Mouse (Mus musculus): ENCODE measurements around the gene Cd248. TPM values are rescaled to one million over a fixed set of nuclear protein-coding genes. Genes with fewer than 3 reads are reported as not detected.

Cd248 gene
- polyA plus RNA-seq, 1 experiment from 2014 or later = 158 TPM

- Histone ChIP-seq H3K9ac (peak overlapping the region; percentile 98), H3K4me2 (replicated peaks) (peak overlapping the region; percentile 95), H3K4me3 (replicated peaks) (peak overlapping the region; percentile 71), H3K27me3 (no peaks in the 10 kb centered on the region), H3K27ac (replicated peaks) (peak overlapping the region; percentile 85), H3K36me3 (0 out of 2 replicates have a peak, but pooled peaks cover 8% of the 10 kb centered on the region), H3K9me3 (replicated peaks) (no peaks in the 10 kb centered on the region), H3K4me1 (peaks cover 39% of the 10 kb centered on the region)
- WGBS = 10% methylated on average over 41 of the region's 41 CpGs
- peak; percentile 7; the same call in 1 of the 2 replicates for ATAC-seq (ENCODE audit: insufficient number of reproducible peaks, low FRiP score, low TSS enrichment, low read depth)
Observed at GRCm38 (mm10) chr19:5039301-5040114, 28.4 kb upstream of the Cd248 start.

DNA sequence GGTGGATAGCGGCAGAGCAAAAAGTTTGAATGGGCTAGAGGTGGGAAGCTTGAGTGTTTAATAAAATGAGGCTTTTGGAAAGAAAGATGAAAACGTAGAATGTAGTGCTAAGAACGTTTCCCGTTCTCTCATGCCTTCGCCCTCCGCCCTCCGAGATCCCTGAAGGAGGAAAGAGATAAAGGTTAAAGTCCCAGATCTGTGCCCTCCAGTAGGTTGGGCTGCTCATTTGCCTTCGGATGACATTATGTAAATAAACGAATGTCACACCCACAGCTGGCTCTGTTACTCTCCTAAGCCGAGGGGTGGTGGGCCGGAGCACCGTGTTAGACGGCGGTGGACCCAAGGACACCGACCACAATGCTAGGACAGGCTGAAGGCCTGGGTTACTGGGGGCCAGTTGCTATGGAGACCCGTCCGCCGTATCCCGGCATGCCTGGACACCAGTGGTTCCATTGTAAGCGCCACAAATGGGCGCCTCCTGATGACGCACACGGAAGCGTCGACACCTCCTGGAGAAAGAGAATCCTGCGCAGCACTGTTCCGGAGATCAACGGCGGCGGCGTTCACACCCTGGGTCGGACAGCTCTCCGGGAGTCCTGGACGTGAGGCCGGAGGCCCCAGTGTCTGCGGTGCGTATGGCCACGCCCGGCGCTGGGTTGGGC lies 26.9 kb upstream of the Cd248 start, which contains the start of gene Brms1:
Gene Brms1, plus strand, starts transcription at position 493 of the 662 bp plus-strand sequence.
- H3K9me3 ChIP-seq (replicated peaks) = no peaks in the 10 kb centered on the region
- H3K27ac ChIP-seq (replicated peaks) = peak within 1 kb of the TSS; percentile 59
- H3K9ac ChIP-seq = peak within 1 kb of the TSS; percentile 64
- no peaks in the 10 kb centered on the region for H3K27me3 ChIP-seq
- 6% methylated on average over 40 of the region's 40 CpGs for WGBS
- H3K4me3 ChIP-seq (replicated peaks) = peak within 1 kb of the TSS; percentile 71
- peaks cover 39% of the 10 kb centered on the region for H3K4me1 ChIP-seq
- peak within 1 kb of the TSS; percentile 95 for H3K4me2 ChIP-seq (replicated peaks)
- peak; percentile 68 for ATAC-seq (ENCODE audit: insufficient number of reproducible peaks, low FRiP score, low TSS enrichment, low read depth)
- H3K36me3 ChIP-seq = peaks cover 12% of the 10 kb centered on the region; the same call in 1 of the 2 replicates

DNA sequence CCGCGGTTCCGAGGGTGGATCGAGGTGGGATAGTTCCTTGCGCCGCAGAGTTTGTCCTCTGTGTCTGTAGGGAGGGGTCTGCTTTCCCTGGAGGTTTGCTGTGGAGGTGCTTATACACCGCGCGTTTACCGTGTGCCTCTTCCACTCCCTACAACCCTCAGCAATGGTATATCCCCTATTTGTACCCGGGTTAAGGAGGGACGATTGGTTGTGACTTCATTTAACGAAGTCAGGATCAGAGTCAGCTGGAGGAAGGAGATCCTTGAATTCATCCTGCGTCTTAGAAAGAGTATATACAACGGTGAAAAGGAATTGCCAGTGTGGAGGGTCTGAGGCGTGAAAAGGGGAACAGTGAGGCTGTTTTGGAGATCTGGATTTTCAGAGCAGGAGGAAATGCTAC lies 26.3 kb upstream of the Cd248 start:
- peak overlapping the region; percentile 95 for H3K4me2 ChIP-seq (replicated peaks)
- WGBS = 2% methylated on average over 16 of the region's 16 CpGs
- H3K9ac ChIP-seq = peak overlapping the region; percentile 64
- no peaks in the 10 kb centered on the region for H3K27me3 ChIP-seq
- peak; percentile 4; the same call in 1 of the 2 replicates for ATAC-seq (ENCODE audit: insufficient number of reproducible peaks, low FRiP score, low TSS enrichment, low read depth)
- H3K4me3 ChIP-seq (replicated peaks) = peak overlapping the region; percentile 71
- no peaks in the 10 kb centered on the region for H3K9me3 ChIP-seq (replicated peaks)
- H3K27ac ChIP-seq (replicated peaks) = peak overlapping the region; percentile 59
- peaks cover 39% of the 10 kb centered on the region for H3K4me1 ChIP-seq
- peaks cover 18% of the 10 kb centered on the region for H3K36me3 ChIP-seq

- peaks cover 47% of the 10 kb centered on the region for H3K36me3 ChIP-seq
- H3K4me2 ChIP-seq (replicated peaks) = no peak overlapping the region
Observed at GRCm38 (mm10) chr19:5045531-5045930, 22.3 kb upstream of the Cd248 start.

DNA sequence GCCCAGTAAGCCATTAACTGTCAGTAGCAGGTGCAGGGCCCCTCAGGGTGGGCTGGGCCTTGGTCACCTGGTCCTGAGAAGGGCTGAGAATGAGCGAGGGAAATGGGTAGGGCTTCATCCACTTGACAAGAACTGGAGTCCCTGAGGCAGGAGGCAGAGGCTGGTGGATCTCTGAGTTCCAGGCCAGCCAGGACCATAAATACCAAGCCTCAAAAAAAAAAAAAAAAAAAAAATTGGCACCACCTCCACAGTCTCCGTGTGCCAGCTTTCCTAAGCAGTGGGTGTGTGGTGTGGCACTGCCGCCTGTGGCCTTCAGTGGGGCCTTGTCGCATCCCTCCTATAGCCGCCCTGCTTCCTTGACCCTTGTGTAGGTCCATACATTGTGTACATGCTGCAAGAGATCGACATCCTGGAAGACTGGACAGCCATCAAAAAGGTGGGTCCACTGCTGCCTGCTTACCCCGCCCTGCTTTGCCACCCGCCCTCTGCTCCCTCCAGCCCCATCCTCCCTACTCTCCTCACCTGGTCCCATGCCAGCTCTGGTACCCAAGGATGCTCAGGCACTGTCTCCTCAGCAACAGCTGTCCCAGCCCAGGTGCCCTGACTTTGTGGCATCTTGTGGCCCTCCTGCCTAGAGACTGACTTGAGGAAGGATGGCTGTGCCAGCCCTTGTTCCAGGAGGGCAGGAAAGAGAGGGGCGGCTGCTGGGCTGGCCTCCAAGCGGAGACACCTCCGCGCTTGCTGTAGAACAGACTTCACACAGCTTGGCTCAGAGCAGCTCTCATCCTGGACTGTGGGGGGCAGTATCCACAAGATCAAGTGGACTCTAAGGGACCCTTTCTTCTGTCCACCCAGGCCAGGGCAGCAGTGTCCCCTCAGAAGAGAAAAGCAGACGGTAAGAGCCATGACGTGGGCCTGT lies 19.5 kb upstream of the Cd248 start:
- Histone ChIP-seq H3K36me3 (peaks cover 41% of the 10 kb centered on the region), H3K4me2 (replicated peaks) (no peak overlapping the region), H3K9me3 (replicated peaks) (no peaks in the 10 kb centered on the region), H3K27me3 (peaks cover 28% of the 10 kb centered on the region), H3K4me1 (peaks cover 32% of the 10 kb centered on the region), H3K4me3 (replicated peaks) (no peak overlapping the region), H3K9ac (no peak overlapping the region), H3K27ac (replicated peaks) (no peak overlapping the region)
- 85% methylated on average over 14 of the region's 14 CpGs for WGBS
- ATAC-seq (ENCODE audit: insufficient number of reproducible peaks, low FRiP score, low TSS enrichment, low read depth) = no peak

More at GRCm38 (mm10) chr19:5045531-5045930, 22.3 kb upstream of the Cd248 start:
- Histone ChIP-seq H3K9ac (no peak overlapping the region), H3K27ac (replicated peaks) (no peak overlapping the region), H3K4me1 (peaks cover 27% of the 10 kb centered on the region), H3K4me3 (replicated peaks) (no peak overlapping the region), H3K9me3 (replicated peaks) (no peaks in the 10 kb centered on the region), H3K27me3 (no peaks in the 10 kb centered on the region; the same call in 1 of the 2 replicates)
- no peak for ATAC-seq (ENCODE audit: insufficient number of reproducible peaks, low FRiP score, low TSS enrichment, low read depth)
- 80% methylated on average over 4 of the region's 4 CpGs for WGBS

DNA sequence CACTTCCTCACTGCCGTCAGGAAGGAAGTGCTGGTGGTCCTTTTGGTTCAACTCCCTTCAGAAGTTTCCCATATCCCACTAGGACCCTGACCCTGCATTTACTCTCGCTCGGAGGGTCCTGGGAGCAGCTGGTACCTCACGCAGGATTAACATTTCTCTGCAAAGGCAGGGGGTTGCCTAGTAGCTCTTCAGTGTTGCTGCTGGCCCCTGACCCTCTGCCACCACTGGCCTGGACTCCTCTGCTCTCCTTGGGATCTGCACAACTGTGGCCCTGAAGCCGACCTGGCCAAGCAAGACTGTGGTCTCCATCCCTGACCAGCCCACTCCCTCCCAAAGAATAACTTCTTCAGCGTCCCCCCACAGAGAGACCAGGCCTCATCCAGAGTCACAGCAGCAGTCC lies 18.6 kb upstream of the Cd248 start:
- Histone ChIP-seq H3K4me2 (replicated peaks) (no peak overlapping the region), H3K9me3 (replicated peaks) (no peaks in the 10 kb centered on the region), H3K36me3 (peaks cover 39% of the 10 kb centered on the region), H3K9ac (no peak overlapping the region), H3K4me3 (replicated peaks) (no peak overlapping the region), H3K4me1 (peaks cover 32% of the 10 kb centered on the region), H3K27me3 (peaks cover 31% of the 10 kb centered on the region), H3K27ac (replicated peaks) (no peak overlapping the region)
- ATAC-seq (ENCODE audit: insufficient number of reproducible peaks, low FRiP score, low TSS enrichment, low read depth) = no peak
- 66% methylated on average over 6 of the region's 6 CpGs for WGBS

DNA sequence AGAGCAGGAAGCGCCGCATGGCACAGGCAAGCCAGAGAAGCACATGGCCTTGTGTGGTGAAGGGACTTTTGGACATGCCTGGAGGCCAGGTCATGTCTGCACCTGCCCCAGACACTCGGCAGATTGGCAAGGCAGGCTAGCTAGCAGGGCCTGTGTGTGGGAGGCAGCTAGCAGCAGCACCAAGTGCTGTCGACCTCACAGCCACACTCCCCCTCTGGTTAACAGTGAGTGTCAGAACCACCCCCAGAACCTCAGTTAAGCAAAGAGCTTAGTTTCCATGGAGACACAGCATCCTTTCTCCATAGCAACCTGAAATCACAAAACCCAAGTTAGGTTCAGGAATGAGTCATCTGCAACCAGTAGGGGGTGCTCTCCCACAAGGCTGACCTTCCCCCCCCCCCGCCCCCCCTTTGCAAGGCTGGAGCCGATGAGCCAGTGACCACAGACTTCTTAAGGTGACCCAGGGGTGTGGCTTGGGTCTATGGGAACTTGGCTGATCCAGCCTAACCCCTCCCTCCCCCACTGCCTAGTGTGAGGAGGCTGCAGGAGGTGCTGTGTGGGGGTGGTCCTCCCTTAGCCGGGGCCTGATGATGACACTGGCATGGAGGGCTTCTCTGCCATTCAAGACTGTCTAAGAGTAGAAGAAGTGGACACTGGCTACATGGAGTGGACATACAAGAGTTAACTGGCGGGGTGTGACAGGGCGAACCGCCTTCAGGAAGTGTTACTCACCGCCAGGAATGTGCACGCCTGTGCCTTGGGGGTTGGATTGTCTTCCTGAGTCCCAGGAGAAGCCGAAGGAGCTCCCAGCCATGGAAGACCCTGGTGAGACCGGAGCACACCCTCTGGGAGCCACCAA lies 17.6 kb upstream of the Cd248 start, which contains the start of gene Rin1:
Gene Rin1, plus strand, starts transcription at position 435 of the 859 bp plus-strand sequence.
- Histone ChIP-seq H3K4me2 (replicated peaks) (peak within 1 kb of the TSS; percentile 40), H3K36me3 (peaks cover 39% of the 10 kb centered on the region), H3K27ac (replicated peaks) (0 out of 2 replicates have a peak within 1 kb of the TSS, but pooled peaks have one; percentile 28), H3K4me3 (replicated peaks) (peak within 1 kb of the TSS; percentile 29), H3K27me3 (peaks cover 31% of the 10 kb centered on the region), H3K9ac (no peak within 1 kb of the TSS), H3K9me3 (replicated peaks) (no peaks in the 10 kb centered on the region), H3K4me1 (peaks cover 32% of the 10 kb centered on the region)
- WGBS = 15% methylated on average over 14 of the region's 14 CpGs
- no peak for ATAC-seq (ENCODE audit: insufficient number of reproducible peaks, low FRiP score, low TSS enrichment, low read depth)

- Histone ChIP-seq H3K4me2 (replicated peaks) (peak overlapping the region; percentile 40), H3K4me3 (replicated peaks) (peak overlapping the region; percentile 29), H3K27ac (replicated peaks) (0 out of 2 replicates have a peak overlapping the region, but pooled peaks have one; percentile 28), H3K9me3 (replicated peaks) (no peaks in the 10 kb centered on the region), H3K27me3 (peaks cover 31% of the 10 kb centered on the region), H3K9ac (no peak overlapping the region), H3K4me1 (peaks cover 33% of the 10 kb centered on the region), H3K36me3 (peaks cover 35% of the 10 kb centered on the region)
- 0 out of 2 replicates have a peak, but pooled peaks have one; percentile 9 for ATAC-seq (ENCODE audit: insufficient number of reproducible peaks, low FRiP score, low TSS enrichment, low read depth)
- WGBS = 8% methylated on average over 17 of the region's 17 CpGs
Observed at GRCm38 (mm10) chr19:5051031-5051430, 16.8 kb upstream of the Cd248 start.

DNA sequence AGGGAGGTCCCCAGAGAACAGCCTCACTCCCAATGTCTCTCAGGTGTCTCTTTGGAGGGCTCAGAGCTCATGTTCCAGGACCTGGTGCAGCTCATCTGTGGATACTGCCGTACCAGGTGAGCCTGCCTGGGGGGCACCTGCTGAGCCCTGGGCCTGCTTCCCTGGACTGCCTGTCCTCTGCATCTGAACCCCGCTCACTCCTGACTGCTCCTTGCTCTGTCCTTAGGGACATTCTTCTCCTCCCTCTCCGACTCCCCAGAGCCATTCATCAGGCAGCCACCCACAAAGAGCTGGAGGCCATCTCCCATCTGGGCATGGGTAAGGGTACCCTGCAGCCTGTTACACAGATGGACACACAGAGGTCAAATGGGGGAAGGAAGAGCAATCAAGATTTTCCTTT lies 16.4 kb upstream of the Cd248 start:
- ATAC-seq (ENCODE audit: insufficient number of reproducible peaks, low FRiP score, low TSS enrichment, low read depth) = no peak
- Histone ChIP-seq H3K4me2 (replicated peaks) (peak overlapping the region; percentile 40), H3K9me3 (replicated peaks) (no peaks in the 10 kb centered on the region), H3K9ac (no peak overlapping the region), H3K4me3 (replicated peaks) (peak overlapping the region; percentile 29), H3K27ac (replicated peaks) (0 out of 2 replicates have a peak overlapping the region, but pooled peaks have one; percentile 28), H3K36me3 (peaks cover 30% of the 10 kb centered on the region), H3K4me1 (peaks cover 38% of the 10 kb centered on the region), H3K27me3 (peaks cover 31% of the 10 kb centered on the region)
- 44% methylated on average over 3 of the region's 3 CpGs for WGBS
